8 mouse cellular contexts compared by ENCODE assay signal in genomic region chr10:80385811-80386734, GRCm38 (mm10). TPM values are rescaled to one million over a fixed set of nuclear protein-coding genes. Genes with fewer than 3 reads are reported as not detected.
DNase-seq lines count a peak whose midpoint lies in the region; ATAC-seq and TF ChIP-seq lines count a peak whose summit lies in the region.

No protein-coding gene starts in this region.

- no peaks in the 10 kb centered on the region for H3K36me3 ChIP-seq in testis, adult 2 months (ENCODE audit: control insufficient read depth, insufficient read depth, low read length)
- peaks cover 19% of the 10 kb centered on the region for H3K36me3 ChIP-seq in hindbrain, embryonic 16.5 days (ENCODE audit: control insufficient read depth, insufficient read depth, low read length)

- no peaks in the 10 kb centered on the region for H3K9me3 ChIP-seq in hindbrain, embryonic 16.5 days (ENCODE audit: control insufficient read depth, low read length)

- WGBS in hindbrain, embryonic 16.5 days: 1% methylated on average over 34 of the region's 34 CpGs

- peak; percentile 71 for ATAC-seq in hindbrain, embryonic 16.5 days

- peaks cover 17% of the 10 kb centered on the region for H3K4me1 ChIP-seq in testis, adult 2 months (ENCODE audit: control insufficient read depth, insufficient read depth, low read length)
- H3K4me1 ChIP-seq in hindbrain, embryonic 16.5 days (ENCODE audit: control insufficient read depth, insufficient read depth, low read depth, low read length): peaks cover 36% of the 10 kb centered on the region

- H3K9ac ChIP-seq in hindbrain, embryonic 16.5 days (ENCODE audit: low read depth, low read length): peak overlapping the region; percentile 99

- H3K27me3 ChIP-seq in testis, adult 2 months (ENCODE audit: control insufficient read depth, insufficient read depth, low read length): no peaks in the 10 kb centered on the region
- H3K27me3 ChIP-seq in hindbrain, embryonic 16.5 days (replicated peaks; ENCODE audit: control insufficient read depth, insufficient read depth, low read length): no peaks in the 10 kb centered on the region

- TF ChIP-seq CTCF in testis, adult 2 months (IDR thresholded peaks at IDR 0.05; ENCODE audit: control insufficient read depth, insufficient read depth, insufficient replicate concordance, low read depth, low read length): no peak

- peak overlapping the region; percentile 97 for H3K4me2 ChIP-seq in hindbrain, embryonic 16.5 days (ENCODE audit: low read length)

- DNase-seq in adrenal gland, adult 2 months: peak; percentile 64
- no peak for DNase-seq in adrenal gland, adult 18-20 months (ENCODE audit: low spot score in 2 of 2)
- DNase-seq in testis, postnatal 10 days (ENCODE audit: low spot score): no peak
- peak; percentile 52 for DNase-seq in lung, postnatal 36 days
- DNase-seq in gastrocnemius, adult 8-10 months (ENCODE audit: low spot score in 2 of 2): no peak
- DNase-seq in thymus, postnatal 25 days: no peak

- peak overlapping the region; percentile 94 for H3K4me3 ChIP-seq in testis, adult 2 months (ENCODE audit: control insufficient read depth, low read depth, low read length)
- peak overlapping the region; percentile 93 for H3K4me3 ChIP-seq in hindbrain, embryonic 16.5 days (ENCODE audit: low read length)

- TF ChIP-seq POLR2A in testis, adult 2 months (IDR thresholded peaks at IDR 0.05; ENCODE audit: control insufficient read depth, low read depth, low read length): peak; percentile 22; the same call in 1 of the 2 replicates

- peak overlapping the region; percentile 86 for H3K27ac ChIP-seq in testis, adult 2 months (ENCODE audit: control insufficient read depth, insufficient read depth, low read depth, low read length)
- peak overlapping the region; percentile 95 for H3K27ac ChIP-seq in hindbrain, embryonic 16.5 days (ENCODE audit: low read depth, low read length)

RNA-seq across cellular contexts. Expression of gene Mex3d, which starts 1.4 kb away (rescaled TPM):
- 10 to 100 TPM; 19.2 to 19.5 TPM for total RNA-seq in adrenal gland, adult 2 months (2021)
- 60.7 and 61.5 TPM in 2 replicates for polyA plus RNA-seq in adrenal gland, adult 2 months (2012; rRNA removed)
- total RNA-seq in adrenal gland, adult 18-20 months (2021): 10 to 100 TPM; 16.6 to 18.0 TPM
- 596 and 686 TPM in 2 replicates for polyA plus RNA-seq in testis, adult 2 months (2012; rRNA removed)
- 9.1 and 9.2 TPM in 2 replicates for polyA plus RNA-seq in hindbrain, embryonic 16.5 days (2015; fragmentation: Nextera tagmentation; extraction: Ambion mirVana)
- 1 to 10 TPM; 4.2 to 6.3 (median 4.7) TPM for total RNA-seq in gastrocnemius, adult 8-10 months (2022)

RNA-seq across cellular contexts. Expression of gene Mbd3, which starts 13.3 kb away (rescaled TPM):
- 100 to 1,000 TPM; 125 to 146 TPM for total RNA-seq in adrenal gland, adult 2 months (2021)
- polyA plus RNA-seq in adrenal gland, adult 2 months (2012; rRNA removed): 158 and 165 TPM in 2 replicates
- 100 to 1,000 TPM; 137 to 157 TPM for total RNA-seq in adrenal gland, adult 18-20 months (2021)
- 135 and 153 TPM in 2 replicates for polyA plus RNA-seq in testis, adult 2 months (2012; rRNA removed)
- 196 and 207 TPM in 2 replicates for polyA plus RNA-seq in hindbrain, embryonic 16.5 days (2015; fragmentation: Nextera tagmentation; extraction: Ambion mirVana)
- 100 to 1,000 TPM; 120 to 138 (median 131) TPM for total RNA-seq in gastrocnemius, adult 8-10 months (2022)

RNA-seq across cellular contexts. Expression of gene Uqcr11, which starts 20.6 kb away (rescaled TPM):
- 1,000 to 10,000 TPM in 1 of 2 experiments, 100 to 1,000 TPM in 1; 714 to 1,027 TPM for total RNA-seq in adrenal gland, adult 2 months (2021)
- polyA plus RNA-seq in adrenal gland, adult 2 months (2012; rRNA removed): 2,955 and 2,958 TPM in 2 replicates
- total RNA-seq in adrenal gland, adult 18-20 months (2021): 1,000 to 10,000 TPM in 1 of 2 experiments, 100 to 1,000 TPM in 1; 797 to 1,071 TPM
- polyA plus RNA-seq in testis, adult 2 months (2012; rRNA removed): 446 and 549 TPM in 2 replicates
- 704 and 759 TPM in 2 replicates for polyA plus RNA-seq in hindbrain, embryonic 16.5 days (2015; fragmentation: Nextera tagmentation; extraction: Ambion mirVana)
- total RNA-seq in gastrocnemius, adult 8-10 months (2022): 100 to 1,000 TPM; 691 to 868 (median 797) TPM

RNA-seq across cellular contexts. Expression of gene Plk5, which starts 29.8 kb away (rescaled TPM):
- under 1 TPM; 0.14 to 0.45 TPM for total RNA-seq in adrenal gland, adult 2 months (2021)
- 1.5 and 2.6 TPM in 2 replicates for polyA plus RNA-seq in adrenal gland, adult 2 months (2012; rRNA removed)
- total RNA-seq in adrenal gland, adult 18-20 months (2021): under 1 TPM; 0.19 to 0.27 TPM
- 1.3 and 1.7 TPM in 2 replicates for polyA plus RNA-seq in testis, adult 2 months (2012; rRNA removed)
- polyA plus RNA-seq in hindbrain, embryonic 16.5 days (2015; fragmentation: Nextera tagmentation; extraction: Ambion mirVana): 9.3 and 11.0 TPM in 2 replicates
- under 1 TPM in 2 of 4 experiments, not detected in 2; 0.27 to 0.36 TPM for total RNA-seq in gastrocnemius, adult 8-10 months (2022)

RNA-seq across cellular contexts. Expression of gene Adamtsl5, which starts 37.9 kb away (rescaled TPM):
- 10 to 100 TPM in 1 of 2 experiments, 1 to 10 TPM in 1; 8.0 to 10.3 TPM for total RNA-seq in adrenal gland, adult 2 months (2021)
- 35.1 and 41.5 TPM in 2 replicates for polyA plus RNA-seq in adrenal gland, adult 2 months (2012; rRNA removed)
- 10 to 100 TPM in 1 of 2 experiments, 1 to 10 TPM in 1; 5.1 to 11.5 TPM for total RNA-seq in adrenal gland, adult 18-20 months (2021)
- 3.3 and 4.1 TPM in 2 replicates for polyA plus RNA-seq in testis, adult 2 months (2012; rRNA removed)
- polyA plus RNA-seq in hindbrain, embryonic 16.5 days (2015; fragmentation: Nextera tagmentation; extraction: Ambion mirVana): 1.1 and 1.8 TPM in 2 replicates
- 10 to 100 TPM; 22.6 to 30.4 (median 26.9) TPM for total RNA-seq in gastrocnemius, adult 8-10 months (2022)

Comparison
In these comparisons a context has a peak if more than half of its experiments do, and no peak if none do; other contexts are left out.
1. DNase-seq: peak in adrenal gland, adult 2 months (single experiment) and lung, postnatal 36 days (single experiment); none in adrenal gland, adult 18-20 months (0 of 2), testis, postnatal 10 days (single experiment), gastrocnemius, adult 8-10 months (0 of 2) and thymus, postnatal 25 days (single experiment).